In genomic region chr16:44767967-44768366, GRCm38 (mm10) we compare ENCODE assay signal across 8 mouse cellular contexts. TPM values are rescaled to one million over a fixed set of nuclear protein-coding genes. Genes with fewer than 3 reads are reported as not detected.
DNase-seq lines count a peak whose midpoint lies in the region; ATAC-seq lines count a peak whose summit lies in the region.

No protein-coding gene starts in this region.

- peak; percentile 51 for DNase-seq in embryonic facial prominence, embryonic 11.5 days (ENCODE audit: low spot score)
- no peak for DNase-seq in embryonic facial prominence, embryonic 10.5 days (ENCODE audit: low spot score)
- peak; percentile 89 for DNase-seq in midbrain, embryonic 11.5 days (ENCODE audit: low spot score, missing footprints)
- DNase-seq in midbrain, embryonic 10.5 days (ENCODE audit: low spot score) = no peak
- DNase-seq in retina, postnatal 1 day = peak; percentile 52
- DNase-seq in kidney, adult 8-10 months = no peak
- no peak for DNase-seq in ovary, postnatal 10 days (ENCODE audit: low spot score)

- H3K9ac ChIP-seq in embryonic facial prominence, embryonic 11.5 days (replicated peaks; ENCODE audit: low read length) = no peak overlapping the region
- no peak overlapping the region for H3K9ac ChIP-seq in midbrain, embryonic 11.5 days (ENCODE audit: low read length)
- H3K9ac ChIP-seq in forebrain, embryonic 16.5 days (replicated peaks; ENCODE audit: low read depth, low read length) = no peak overlapping the region

- H3K4me2 ChIP-seq in embryonic facial prominence, embryonic 11.5 days (ENCODE audit: low read depth, low read length) = no peak overlapping the region
- H3K4me2 ChIP-seq in midbrain, embryonic 11.5 days = no peak overlapping the region
- no peak overlapping the region for H3K4me2 ChIP-seq in forebrain, embryonic 16.5 days (ENCODE audit: low read length)

- H3K36me3 ChIP-seq in embryonic facial prominence, embryonic 11.5 days (replicated peaks; ENCODE audit: control insufficient read depth, insufficient read depth, low read depth, low read length) = no peaks in the 10 kb centered on the region
- H3K36me3 ChIP-seq in embryonic facial prominence, embryonic 10.5 days (replicated peaks) = no peaks in the 10 kb centered on the region
- no peaks in the 10 kb centered on the region for H3K36me3 ChIP-seq in midbrain, embryonic 11.5 days (ENCODE audit: control insufficient read depth, insufficient read depth, low read length)
- no peaks in the 10 kb centered on the region for H3K36me3 ChIP-seq in midbrain, embryonic 10.5 days
- no peaks in the 10 kb centered on the region for H3K36me3 ChIP-seq in forebrain, embryonic 16.5 days (ENCODE audit: control insufficient read depth, insufficient read depth)

- H3K4me3 ChIP-seq in embryonic facial prominence, embryonic 11.5 days (ENCODE audit: low read depth, low read length) = no peak overlapping the region
- H3K4me3 ChIP-seq in embryonic facial prominence, embryonic 10.5 days = no peak overlapping the region
- no peak overlapping the region for H3K4me3 ChIP-seq in midbrain, embryonic 11.5 days (ENCODE audit: low read depth, low read length)
- no peak overlapping the region for H3K4me3 ChIP-seq in midbrain, embryonic 10.5 days
- H3K4me3 ChIP-seq in forebrain, embryonic 16.5 days (replicated peaks; ENCODE audit: low read length) = no peak overlapping the region

- no peak for ATAC-seq in embryonic facial prominence, embryonic 11.5 days (replicated peaks; ENCODE audit: insufficient number of reproducible peaks, low FRiP score, low TSS enrichment, low read depth)
- no peak for ATAC-seq in midbrain, embryonic 11.5 days (ENCODE audit: low FRiP score)
- peak; percentile 55; the same call in 1 of the 2 replicates for ATAC-seq in forebrain, embryonic 16.5 days

- no peak overlapping the region for H3K27ac ChIP-seq in embryonic facial prominence, embryonic 11.5 days (replicated peaks; ENCODE audit: low read depth, low read length)
- H3K27ac ChIP-seq in embryonic facial prominence, embryonic 10.5 days (replicated peaks) = no peak overlapping the region
- H3K27ac ChIP-seq in midbrain, embryonic 11.5 days (ENCODE audit: low read depth, low read length) = no peak overlapping the region
- no peak overlapping the region for H3K27ac ChIP-seq in midbrain, embryonic 10.5 days (replicated peaks)
- H3K27ac ChIP-seq in forebrain, embryonic 16.5 days (ENCODE audit: low read length) = no peak overlapping the region

- 45% methylated on average over 2 of the region's 2 CpGs for WGBS in embryonic facial prominence, embryonic 11.5 days
- 60% methylated on average over 2 of the region's 2 CpGs for WGBS in embryonic facial prominence, embryonic 10.5 days
- WGBS in midbrain, embryonic 11.5 days = 54% methylated on average over 2 of the region's 2 CpGs
- 61% methylated on average over 2 of the region's 2 CpGs for WGBS in midbrain, embryonic 10.5 days
- WGBS in forebrain, embryonic 16.5 days = 47% methylated on average over 2 of the region's 2 CpGs

- no peaks in the 10 kb centered on the region for H3K27me3 ChIP-seq in embryonic facial prominence, embryonic 11.5 days (ENCODE audit: control insufficient read depth, insufficient read depth, low read length)
- no peaks in the 10 kb centered on the region for H3K27me3 ChIP-seq in embryonic facial prominence, embryonic 10.5 days (replicated peaks; ENCODE audit: low read depth, poor library complexity, severe bottlenecking)
- H3K27me3 ChIP-seq in midbrain, embryonic 11.5 days (ENCODE audit: control insufficient read depth, insufficient read depth, low read length) = no peaks in the 10 kb centered on the region
- no peaks in the 10 kb centered on the region for H3K27me3 ChIP-seq in midbrain, embryonic 10.5 days (ENCODE audit: low read depth, poor library complexity, severe bottlenecking)
- no peaks in the 10 kb centered on the region for H3K27me3 ChIP-seq in forebrain, embryonic 16.5 days (replicated peaks; ENCODE audit: control insufficient read depth, insufficient read depth, low read length)

- no peaks in the 10 kb centered on the region for H3K4me1 ChIP-seq in embryonic facial prominence, embryonic 11.5 days (ENCODE audit: control insufficient read depth, insufficient read depth, low read length)
- H3K4me1 ChIP-seq in embryonic facial prominence, embryonic 10.5 days = no peaks in the 10 kb centered on the region
- no peaks in the 10 kb centered on the region for H3K4me1 ChIP-seq in midbrain, embryonic 11.5 days (ENCODE audit: control insufficient read depth, insufficient read depth, low read length)
- H3K4me1 ChIP-seq in midbrain, embryonic 10.5 days = no peaks in the 10 kb centered on the region
- H3K4me1 ChIP-seq in forebrain, embryonic 16.5 days (replicated peaks; ENCODE audit: control insufficient read depth, insufficient read depth, low read length) = no peaks in the 10 kb centered on the region

- no peaks in the 10 kb centered on the region for H3K9me3 ChIP-seq in embryonic facial prominence, embryonic 11.5 days (replicated peaks; ENCODE audit: control insufficient read depth, low read length)
- no peaks in the 10 kb centered on the region for H3K9me3 ChIP-seq in embryonic facial prominence, embryonic 10.5 days
- no peaks in the 10 kb centered on the region for H3K9me3 ChIP-seq in midbrain, embryonic 11.5 days (ENCODE audit: control insufficient read depth, low read length)
- H3K9me3 ChIP-seq in midbrain, embryonic 10.5 days (replicated peaks) = no peaks in the 10 kb centered on the region
- H3K9me3 ChIP-seq in forebrain, embryonic 16.5 days (ENCODE audit: control insufficient read depth, low read length) = no peaks in the 10 kb centered on the region

RNA-seq across cellular contexts. Expression of gene Cd200r1, which starts 2.4 kb away (rescaled TPM):
- polyA plus RNA-seq in embryonic facial prominence, embryonic 11.5 days (2014; fragmentation: Nextera tagmentation; extraction: Ambion mirVana) = 0.63 and 0.95 TPM in 2 replicates
- 0.15 and 0.16 TPM in 2 replicates for polyA plus RNA-seq in embryonic facial prominence, embryonic 10.5 days (2016; fragmentation: Nextera tagmentation; extraction: Ambion mirVana)
- 1.2 and 1.4 TPM in 2 replicates for polyA plus RNA-seq in midbrain, embryonic 11.5 days (2014; fragmentation: Nextera tagmentation; extraction: Ambion mirVana)
- 0.54 and 0.72 TPM in 2 replicates for polyA plus RNA-seq in midbrain, embryonic 10.5 days (2016; fragmentation: Nextera tagmentation; extraction: Ambion mirVana)
- polyA plus RNA-seq in forebrain, embryonic 16.5 days (2015; fragmentation: Nextera tagmentation; extraction: Ambion mirVana) = 0.48 and 0.52 TPM in 2 replicates

RNA-seq across cellular contexts. Expression of gene Gtpbp8, which starts 21.8 kb away (rescaled TPM):
- 29.3 and 32.5 TPM in 2 replicates for polyA plus RNA-seq in embryonic facial prominence, embryonic 11.5 days (2014; fragmentation: Nextera tagmentation; extraction: Ambion mirVana)
- polyA plus RNA-seq in embryonic facial prominence, embryonic 10.5 days (2016; fragmentation: Nextera tagmentation; extraction: Ambion mirVana) = 24.8 and 26.7 TPM in 2 replicates
- polyA plus RNA-seq in midbrain, embryonic 11.5 days (2014; fragmentation: Nextera tagmentation; extraction: Ambion mirVana) = 37.8 and 39.8 TPM in 2 replicates
- 29.8 and 31.7 TPM in 2 replicates for polyA plus RNA-seq in midbrain, embryonic 10.5 days (2016; fragmentation: Nextera tagmentation; extraction: Ambion mirVana)
- polyA plus RNA-seq in forebrain, embryonic 16.5 days (2015; fragmentation: Nextera tagmentation; extraction: Ambion mirVana) = 35.9 and 38.5 TPM in 2 replicates

RNA-seq across cellular contexts. Expression of gene Cd200r4, which starts 43.6 kb away (rescaled TPM):
- polyA plus RNA-seq in embryonic facial prominence, embryonic 11.5 days (2014; fragmentation: Nextera tagmentation; extraction: Ambion mirVana) = not detected in 2 replicates
- not detected in 2 replicates for polyA plus RNA-seq in embryonic facial prominence, embryonic 10.5 days (2016; fragmentation: Nextera tagmentation; extraction: Ambion mirVana)
- 0.07 and 0.10 TPM in 2 replicates for polyA plus RNA-seq in midbrain, embryonic 11.5 days (2014; fragmentation: Nextera tagmentation; extraction: Ambion mirVana)
- 0.11 TPM in 1 of 2 replicates, not detected in the other for polyA plus RNA-seq in midbrain, embryonic 10.5 days (2016; fragmentation: Nextera tagmentation; extraction: Ambion mirVana)
- polyA plus RNA-seq in forebrain, embryonic 16.5 days (2015; fragmentation: Nextera tagmentation; extraction: Ambion mirVana) = not detected in 2 replicates

RNA-seq across cellular contexts. Expression of gene Nepro, which starts 43.9 kb away (rescaled TPM):
- polyA plus RNA-seq in embryonic facial prominence, embryonic 11.5 days (2014; fragmentation: Nextera tagmentation; extraction: Ambion mirVana) = 12.6 and 14.5 TPM in 2 replicates
- polyA plus RNA-seq in embryonic facial prominence, embryonic 10.5 days (2016; fragmentation: Nextera tagmentation; extraction: Ambion mirVana) = 13.4 and 14.1 TPM in 2 replicates
- polyA plus RNA-seq in midbrain, embryonic 11.5 days (2014; fragmentation: Nextera tagmentation; extraction: Ambion mirVana) = 10.5 and 11.8 TPM in 2 replicates
- 11.3 and 14.0 TPM in 2 replicates for polyA plus RNA-seq in midbrain, embryonic 10.5 days (2016; fragmentation: Nextera tagmentation; extraction: Ambion mirVana)
- 4.9 and 5.6 TPM in 2 replicates for polyA plus RNA-seq in forebrain, embryonic 16.5 days (2015; fragmentation: Nextera tagmentation; extraction: Ambion mirVana)

Comparison
In these comparisons a context has a peak if more than half of its experiments do, and no peak if none do; other contexts are left out.
1. DNase-seq: peak in embryonic facial prominence, embryonic 11.5 days (single experiment), midbrain, embryonic 11.5 days (single experiment) and retina, postnatal 1 day (single experiment); none in embryonic facial prominence, embryonic 10.5 days (single experiment), midbrain, embryonic 10.5 days (single experiment), kidney, adult 8-10 months (0 of 2) and ovary, postnatal 10 days (single experiment).